Mouse (Mus musculus) C2C12 (cell line): ENCODE measurements around the gene Tet3.

Experiments used
- CTCF ChIP-seq: IDR thresholded peaks from one replicate; pipeline ENCODE4 v1.5.1; 2011; ENCODE audit not compliant: control insufficient read depth, insufficient read depth, insufficient read length
- MAX ChIP-seq: IDR thresholded peaks from one replicate; pipeline ENCODE4 v1.6.1; 2011; ENCODE audit warnings: mild to moderate bottlenecking, control low read depth

DNA sequence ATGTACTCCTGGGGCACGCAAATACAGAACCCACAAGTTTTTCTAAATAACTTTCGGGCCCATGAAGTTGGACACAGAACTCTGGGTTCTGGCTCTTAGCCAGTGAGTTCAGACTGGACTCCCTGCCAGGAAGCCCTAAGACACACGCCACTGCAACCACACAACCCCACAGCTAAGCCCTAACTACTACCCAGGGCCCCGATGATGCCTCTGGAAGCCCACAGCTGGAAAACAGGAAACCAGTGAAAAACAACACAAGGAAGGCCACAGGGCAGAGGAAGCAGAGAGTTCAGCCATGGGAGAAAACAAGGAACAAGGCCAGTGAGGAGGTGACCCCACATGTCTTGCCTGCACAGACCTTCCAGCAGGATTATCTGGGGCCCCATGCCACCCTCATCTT lies 25.3 kb downstream of the Tet3 start:
- TF ChIP-seq CTCF (no peak), MAX (no peak)
